Mouse (Mus musculus) urinary bladder, postnatal 4 days (tissue): ENCODE measurements around the gene Pi16.
"Not testable (repeated sequence)": the region's sequence is repeated elsewhere in the genome, so short reads cannot be mapped to it uniquely, and the experiment has no call there.

Experiments used
- DNase-seq, 2 experiments: peaks; one replicate each; pipeline ENCODE4 v3.0.0; 2021 to 2022; ENCODE audit warnings: low spot score in 2 of 2

Pi16 gene

DNA sequence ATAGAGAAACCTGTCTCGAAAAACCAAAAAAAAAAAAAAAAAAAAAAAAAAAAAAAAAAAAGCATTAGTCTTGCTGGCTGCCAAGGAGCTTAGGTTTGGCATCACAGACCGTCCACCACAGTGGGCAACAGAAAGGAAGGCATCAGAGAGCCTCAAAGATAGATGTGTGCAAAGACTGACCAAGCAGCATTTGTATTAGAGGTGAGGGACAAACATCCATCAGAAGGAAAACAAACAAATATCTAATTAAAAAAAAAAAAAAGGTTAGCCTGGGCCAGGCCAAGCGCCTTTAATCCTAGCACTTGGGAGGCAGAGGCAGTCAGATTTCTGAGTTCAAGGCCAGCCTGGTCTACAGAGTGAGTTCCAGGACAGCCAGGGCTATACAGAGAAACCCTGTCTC is at the start of gene Pi16:
TSS of gene Pi16 (plus strand) at position 301 of the 400 bp plus-strand sequence.
- not testable (repeated sequence) for DNase-seq

DNA sequence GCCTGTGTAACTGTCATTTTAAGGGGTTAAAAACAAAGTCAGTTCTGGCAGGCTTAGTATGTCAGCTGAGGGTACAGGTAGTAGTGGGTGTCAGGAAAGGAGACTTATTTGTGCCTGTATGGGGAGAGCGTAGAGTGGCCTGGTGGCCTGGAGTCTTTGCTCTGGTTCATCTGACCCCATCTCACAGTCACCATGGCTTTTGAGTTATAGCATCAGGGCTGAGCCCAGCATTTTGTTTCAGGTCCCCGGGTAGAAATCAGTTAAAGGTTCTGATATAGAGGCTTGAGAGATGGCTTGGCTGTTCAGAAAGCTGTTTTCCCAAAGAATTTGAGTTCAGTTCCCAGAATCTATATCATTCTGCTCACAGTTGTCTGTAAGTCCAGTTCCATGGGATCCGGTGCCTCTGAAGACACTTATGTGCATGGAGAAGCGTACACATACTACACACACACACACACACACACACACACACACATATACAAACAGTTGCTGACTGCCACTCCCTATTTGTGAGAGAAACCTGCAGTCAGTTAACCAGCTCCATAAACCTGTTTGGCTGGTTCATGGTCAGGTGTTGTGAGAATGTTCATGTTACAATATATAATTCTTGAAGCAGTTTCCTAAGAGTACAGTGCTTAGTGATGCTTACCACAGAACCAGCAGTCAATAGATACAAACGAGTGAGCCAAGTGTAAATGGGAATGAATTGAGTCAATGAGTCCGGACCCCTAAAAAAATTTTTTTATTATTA is 49.4 kb upstream of the Pi16 start:
- no peak for DNase-seq

DNA sequence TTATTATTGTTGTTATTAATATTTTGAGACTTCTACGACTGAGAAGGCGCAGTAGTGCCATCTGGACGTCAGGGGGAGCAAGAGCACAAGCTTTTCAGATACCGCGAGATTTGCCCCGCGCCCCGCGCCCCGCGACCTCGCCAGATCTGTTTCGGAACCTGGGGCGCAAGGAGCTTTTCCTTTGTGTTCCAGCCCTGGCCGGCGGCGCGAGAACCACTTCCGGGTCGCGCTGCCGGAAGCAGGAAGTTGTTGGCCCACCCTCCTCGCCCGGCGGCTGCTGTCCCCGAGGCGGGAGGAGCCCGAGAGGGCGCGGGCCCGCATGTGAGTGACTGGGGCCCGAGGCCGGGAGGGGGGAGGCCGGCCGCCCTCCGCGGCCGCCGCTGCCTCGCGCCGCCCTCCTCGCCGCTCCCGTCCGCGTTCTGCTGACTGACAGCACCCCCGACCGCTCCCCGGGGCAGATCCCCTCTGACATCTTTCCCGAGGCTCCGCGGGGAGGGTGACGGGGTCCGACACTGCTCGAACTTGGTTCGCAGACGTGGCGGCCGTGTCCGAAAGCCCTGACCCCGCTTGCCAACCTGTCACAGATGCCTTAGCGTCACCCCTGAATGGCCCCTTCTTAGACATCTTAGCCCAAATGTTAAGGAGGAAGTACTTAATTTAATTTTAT is 48.7 kb upstream of the Pi16 start, which contains the start of gene BC004004:
TSS of gene BC004004 (plus strand) at position 107 of the 667 bp plus-strand sequence.
- DNase-seq, result peak; percentile 95 to 96

DNA sequence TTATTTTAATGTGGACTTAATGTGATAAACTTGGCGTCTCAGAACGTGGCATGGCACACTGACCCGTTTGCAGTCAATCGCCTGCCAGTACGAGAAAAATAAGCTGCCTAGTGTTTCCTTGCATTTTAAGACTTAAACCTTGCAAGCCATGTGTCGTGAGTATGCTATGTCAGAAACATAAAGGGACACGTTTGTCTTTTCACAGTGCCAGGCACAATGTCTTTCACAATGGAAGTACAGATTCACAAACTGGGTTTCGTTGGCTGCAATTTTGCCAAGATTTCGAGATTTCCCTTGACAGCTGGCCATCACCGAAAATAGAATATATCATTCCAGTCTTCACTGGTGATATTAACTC is 48.2 kb upstream of the Pi16 start:
- DNase-seq, result no peak

DNA sequence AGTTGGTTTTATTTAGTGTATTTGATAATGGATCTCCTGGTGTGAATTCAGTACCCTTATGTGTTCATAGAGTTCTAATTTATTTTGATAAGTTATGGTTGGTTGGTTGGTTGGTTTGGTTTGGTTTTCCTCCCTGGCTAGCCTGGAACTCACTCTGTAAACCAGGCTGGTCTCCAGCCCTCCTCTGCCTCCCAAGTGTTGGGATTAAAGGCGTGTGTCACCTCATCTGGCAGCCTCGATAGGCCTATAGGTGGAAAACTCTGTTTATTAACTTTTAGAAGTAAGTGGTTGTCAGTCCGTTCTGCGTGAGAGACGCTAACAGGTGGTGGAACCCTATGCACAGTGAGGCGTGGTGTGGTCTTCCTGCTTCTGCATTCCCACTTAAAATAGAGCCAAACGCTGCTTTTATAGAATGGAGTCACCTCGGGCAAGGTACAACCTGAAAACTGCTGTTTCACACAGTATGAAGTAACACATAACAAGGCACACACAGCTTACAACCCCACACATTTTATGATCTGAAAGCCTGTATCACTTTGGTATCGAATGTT is 47.3 kb upstream of the Pi16 start:
- DNase-seq, result no peak

DNA sequence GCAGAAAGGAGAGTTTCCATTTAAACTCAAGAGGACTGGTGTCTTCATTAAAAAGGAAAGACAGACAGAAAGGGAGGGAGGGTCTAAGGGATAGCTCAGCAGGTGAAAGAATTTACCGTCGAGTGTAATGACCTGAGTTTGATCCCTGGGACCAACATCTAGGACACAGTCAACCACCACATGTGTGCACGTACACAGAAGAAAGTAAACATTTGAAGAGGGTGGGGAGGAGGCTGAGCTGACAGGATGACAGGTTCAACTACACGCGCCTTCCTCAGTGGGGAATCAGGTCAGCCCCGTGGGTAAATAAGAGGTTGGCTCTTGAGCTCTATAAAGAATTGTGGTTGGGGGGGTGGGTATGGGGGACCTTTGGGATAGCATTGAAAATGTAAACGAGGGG is 44.3 kb upstream of the Pi16 start:
- no peak for DNase-seq

DNA sequence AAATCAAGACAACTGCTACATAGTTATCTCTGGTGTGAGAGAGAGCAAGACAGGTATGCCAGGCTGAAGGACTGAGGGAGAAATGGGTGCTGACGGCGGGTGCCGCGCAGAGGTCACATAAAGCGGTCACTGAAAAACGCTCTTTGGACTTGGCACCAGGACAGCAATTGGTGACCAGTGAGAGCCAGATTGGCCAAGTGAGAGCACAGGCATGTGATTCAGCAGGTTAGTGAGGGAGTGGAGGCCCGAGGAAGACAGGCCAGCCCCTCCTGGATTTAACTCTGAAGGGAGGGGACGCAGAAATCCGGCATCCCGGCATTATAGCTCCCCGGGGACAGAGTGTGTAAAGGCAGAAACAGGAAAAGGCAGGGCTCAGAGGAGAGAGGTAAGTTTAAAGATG is 43.6 kb upstream of the Pi16 start:
- no peak for DNase-seq

DNA sequence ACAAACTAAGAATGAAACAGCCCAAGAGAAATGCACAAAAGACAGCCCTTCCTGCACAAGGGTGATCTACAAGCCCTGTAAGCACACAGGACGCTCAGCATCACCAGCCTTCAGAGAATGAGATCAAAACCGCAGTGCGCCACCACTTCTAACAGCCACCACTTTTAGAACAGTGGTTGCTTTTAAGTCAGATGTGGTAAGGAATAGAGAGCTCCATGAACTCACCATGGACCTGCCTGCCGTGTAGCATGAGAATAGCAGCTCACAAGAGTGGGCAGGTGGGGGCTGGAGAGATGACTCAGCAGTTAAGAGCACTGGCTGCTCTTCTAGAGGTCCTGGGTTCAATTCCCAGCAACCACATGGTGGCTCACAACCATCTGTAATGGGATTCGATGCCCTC is 37.1 kb upstream of the Pi16 start:
- no peak for DNase-seq

DNA sequence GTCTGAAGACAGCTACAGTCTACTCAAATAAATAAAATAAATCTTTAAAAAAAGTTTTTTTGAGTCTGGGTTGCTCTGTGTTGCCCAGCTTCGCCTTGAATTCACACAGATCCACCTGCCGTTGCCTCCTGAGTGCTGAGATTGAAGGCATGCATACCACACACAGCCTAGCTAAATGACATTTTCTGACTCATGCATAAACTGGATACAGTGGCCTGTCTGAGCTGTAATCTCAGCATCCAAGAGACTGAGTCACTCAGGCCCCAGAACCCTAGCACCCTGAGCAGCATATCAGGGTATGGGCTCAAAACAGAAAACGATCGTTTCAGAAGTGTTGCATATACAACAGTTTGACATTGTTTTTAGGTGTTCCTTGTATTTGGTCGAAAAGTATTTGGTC is 35.9 kb upstream of the Pi16 start:
- no peak for DNase-seq

DNA sequence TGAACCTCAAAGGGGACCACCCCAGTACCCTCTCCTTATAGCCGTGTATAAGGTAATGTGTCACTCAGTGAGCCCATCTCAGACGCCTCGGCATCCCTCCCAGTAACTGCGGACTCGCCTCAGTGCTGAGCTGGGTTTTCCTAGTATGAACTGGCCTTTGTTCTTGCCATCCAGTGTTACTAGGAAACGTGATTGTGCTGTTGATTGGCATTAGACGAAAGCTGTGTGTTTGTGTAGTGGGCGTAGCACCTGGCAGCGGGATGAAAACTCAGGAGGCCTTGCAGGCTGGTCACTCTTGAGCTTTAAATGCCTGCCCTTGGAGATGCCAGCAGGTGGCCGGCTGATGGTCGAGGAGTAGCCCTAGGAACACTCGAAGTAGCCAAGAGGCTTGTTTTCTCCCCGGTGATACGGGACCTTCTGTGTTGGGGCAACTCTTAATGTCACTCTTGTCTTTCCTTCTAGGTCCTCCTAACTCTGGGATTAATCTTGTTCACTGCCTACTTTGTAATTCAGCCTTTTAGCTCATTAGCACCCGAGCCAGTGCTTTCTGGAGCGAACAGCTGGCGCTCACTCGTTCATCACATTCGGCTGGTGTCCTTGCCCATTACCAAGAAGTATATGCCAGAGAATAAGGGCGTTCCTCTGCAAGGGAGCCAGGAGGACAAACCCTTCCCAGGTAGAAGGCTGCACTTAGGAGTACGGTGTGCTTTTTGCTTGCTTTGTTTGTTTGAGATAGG is 35.1 kb upstream of the Pi16 start:
- DNase-seq, result no peak

DNA sequence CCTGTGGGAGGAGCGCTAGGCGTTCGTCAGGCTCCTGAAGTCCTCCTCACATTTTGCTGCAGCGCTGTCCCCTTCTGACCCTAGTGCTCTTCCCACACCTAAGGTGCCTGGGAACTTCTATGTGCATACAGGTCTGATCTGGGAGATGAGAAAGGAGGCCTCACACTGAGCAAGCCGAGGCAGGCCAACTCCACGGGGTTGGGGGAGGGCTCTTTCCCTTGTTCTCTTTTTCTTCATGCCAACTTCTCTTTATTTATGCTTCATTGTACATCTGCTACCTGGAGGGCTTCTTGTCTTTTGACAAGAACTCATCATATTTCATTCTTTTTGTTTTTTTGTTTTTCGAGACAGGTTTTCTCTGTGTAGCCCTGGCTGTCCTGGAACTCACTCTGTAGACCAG is 25.7 kb upstream of the Pi16 start:
- no peak for DNase-seq

DNA sequence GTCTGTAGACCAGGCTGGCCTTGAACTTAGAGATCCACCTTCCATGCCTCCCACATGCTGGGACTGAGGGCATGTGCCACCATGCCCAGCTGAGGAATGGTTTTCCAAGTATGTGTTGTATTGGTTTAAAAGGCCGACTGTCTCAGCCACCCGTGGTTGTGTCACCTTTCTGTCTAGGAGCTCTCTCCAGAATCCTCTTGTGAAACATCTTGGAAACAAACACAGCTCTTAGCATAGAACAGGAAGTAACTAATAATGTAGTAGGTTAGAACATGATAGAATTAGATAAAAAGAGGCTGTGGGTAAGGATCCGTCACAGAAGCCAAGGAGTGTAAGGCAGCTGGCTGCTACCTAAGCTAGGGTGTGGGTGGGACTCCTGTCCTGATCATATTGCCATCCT is 24.5 kb upstream of the Pi16 start:
- no peak for DNase-seq

DNA sequence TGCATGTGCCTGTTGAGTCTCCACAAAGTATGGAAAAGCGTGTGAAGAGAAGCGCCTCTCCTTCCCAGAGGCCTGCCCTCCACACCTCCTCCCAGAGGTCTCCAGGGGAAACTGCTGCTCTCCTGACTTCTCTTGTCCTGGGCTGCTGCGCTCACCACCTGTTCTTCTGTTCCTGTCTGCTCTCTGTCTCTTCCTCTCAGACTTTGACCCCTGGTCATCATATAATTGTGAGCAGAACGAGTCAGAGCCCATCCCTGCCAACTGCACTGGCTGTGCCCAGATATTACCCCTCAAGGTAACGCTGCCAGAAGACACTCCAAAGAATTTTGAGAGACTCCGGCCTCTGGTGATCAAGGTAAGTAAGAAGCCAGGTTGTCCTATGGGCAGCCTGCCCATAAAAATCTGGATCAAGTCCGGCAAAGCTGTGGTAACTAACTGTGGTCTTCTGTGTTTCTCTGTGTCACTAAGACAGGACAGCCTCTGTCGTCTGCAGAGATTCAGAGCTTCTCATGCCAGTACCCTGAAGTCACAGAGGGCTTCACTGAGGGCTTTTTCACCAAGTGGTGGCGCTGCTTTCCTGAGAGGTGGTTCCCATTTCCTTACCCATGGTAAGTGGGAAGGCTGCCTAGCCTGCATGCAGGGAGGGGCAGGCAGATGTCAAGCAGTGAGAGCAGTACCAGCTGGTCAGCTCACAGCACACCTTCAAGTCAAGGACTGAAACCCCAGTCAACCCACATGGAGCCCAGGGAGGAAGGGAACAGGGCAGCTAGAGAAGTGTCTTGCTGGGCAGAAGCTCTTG is 23.5 kb upstream of the Pi16 start:
- no peak for DNase-seq

DNA sequence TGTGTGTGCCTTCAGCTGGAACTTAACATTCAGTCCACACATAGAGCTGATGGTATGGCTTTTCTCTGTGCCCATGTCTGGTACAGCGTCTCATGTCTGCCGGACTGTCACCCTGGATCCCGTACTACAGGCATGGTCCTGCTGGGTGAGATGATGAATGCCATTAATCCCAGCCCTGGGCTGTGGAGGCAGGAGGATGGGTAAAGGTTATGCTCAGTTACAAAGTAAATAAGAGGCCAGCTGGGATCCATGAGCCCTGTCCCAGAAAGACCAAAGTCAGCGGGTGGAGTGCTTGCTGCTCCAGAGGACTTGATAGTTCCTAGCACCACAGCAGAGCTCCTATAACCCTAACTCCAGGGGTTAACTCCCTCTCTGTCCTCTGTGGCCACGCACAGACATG is 21.6 kb upstream of the Pi16 start:
- no peak for DNase-seq

DNA sequence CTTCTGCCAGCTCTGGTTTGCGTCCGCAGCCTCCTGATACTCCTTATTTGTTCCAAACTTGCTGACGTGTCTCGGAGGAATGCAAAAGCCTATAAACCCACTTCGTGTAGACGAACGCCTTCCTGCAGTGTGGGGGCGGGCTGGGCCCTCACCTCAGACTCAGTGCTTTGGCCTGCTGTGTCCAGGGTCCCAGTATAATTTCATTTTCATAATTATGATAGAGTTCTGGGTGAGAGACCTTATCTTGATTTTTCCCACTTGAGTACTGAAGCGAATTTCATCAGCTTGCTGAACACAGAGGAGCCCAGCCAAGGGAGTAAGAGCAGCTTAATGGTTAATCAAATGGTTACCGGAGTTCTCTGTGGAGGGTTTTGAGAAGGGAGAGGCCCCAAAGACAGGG is 20.2 kb upstream of the Pi16 start:
- no peak for DNase-seq

DNA sequence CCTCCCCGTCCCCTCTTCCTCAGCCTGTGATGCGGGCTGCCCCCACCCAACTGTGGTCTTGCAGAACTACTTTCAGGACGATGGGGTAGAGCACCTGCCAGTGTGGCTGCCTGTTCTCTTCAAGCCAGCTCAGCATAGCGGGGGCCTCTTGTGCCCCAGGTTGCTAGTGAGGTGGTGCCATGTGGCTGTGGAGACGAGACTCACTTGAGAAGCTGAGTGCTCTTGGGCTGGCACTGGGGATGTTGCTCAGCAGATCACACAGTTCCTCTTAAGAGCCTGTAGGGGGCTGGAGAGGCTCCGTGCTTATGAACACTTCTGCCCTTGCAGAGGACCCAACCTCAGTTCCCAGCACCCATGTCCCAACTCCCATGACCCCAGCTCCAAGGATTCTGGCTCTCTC is 19.7 kb upstream of the Pi16 start:
- DNase-seq, result no peak

DNA sequence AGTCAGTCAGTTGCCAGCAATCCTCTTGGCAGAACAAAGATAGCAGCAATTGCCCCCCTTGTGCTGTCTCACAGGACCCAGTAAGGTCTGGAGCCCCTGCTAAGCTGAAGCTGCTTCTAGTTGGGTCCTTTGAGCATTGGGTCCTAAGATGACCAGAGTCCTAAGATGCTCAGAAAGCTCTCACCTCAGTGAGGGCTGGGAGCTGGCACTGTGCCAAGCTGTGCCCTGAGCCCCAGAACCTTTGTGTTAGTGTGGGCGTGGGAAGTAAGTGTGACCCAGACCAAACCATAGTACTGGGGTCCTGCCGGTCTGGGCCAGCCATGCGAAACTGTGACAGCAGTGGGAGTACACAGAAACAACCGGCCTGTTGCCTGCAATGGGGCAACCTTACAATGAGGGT is 18.2 kb upstream of the Pi16 start:
- no peak for DNase-seq

DNA sequence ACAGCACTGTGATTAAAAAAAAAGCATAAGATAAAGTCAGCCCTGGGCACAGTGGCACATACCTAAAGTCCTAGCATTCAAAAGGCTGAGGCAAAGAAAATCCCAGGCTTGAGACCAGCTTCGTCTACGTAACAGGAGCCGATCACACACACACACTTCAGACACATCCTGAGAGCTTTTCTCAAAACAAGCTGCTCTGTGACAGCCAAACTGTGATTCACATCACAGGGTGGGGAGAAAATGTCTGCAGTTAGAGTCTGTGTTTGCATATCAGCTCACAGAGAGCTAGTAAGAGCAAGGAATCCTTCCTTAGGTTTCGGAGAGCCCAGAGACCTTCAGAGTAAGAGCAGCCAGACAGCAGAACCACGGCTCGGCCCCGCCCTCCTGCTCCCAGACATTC is 16.6 kb upstream of the Pi16 start:
- no peak for DNase-seq

DNA sequence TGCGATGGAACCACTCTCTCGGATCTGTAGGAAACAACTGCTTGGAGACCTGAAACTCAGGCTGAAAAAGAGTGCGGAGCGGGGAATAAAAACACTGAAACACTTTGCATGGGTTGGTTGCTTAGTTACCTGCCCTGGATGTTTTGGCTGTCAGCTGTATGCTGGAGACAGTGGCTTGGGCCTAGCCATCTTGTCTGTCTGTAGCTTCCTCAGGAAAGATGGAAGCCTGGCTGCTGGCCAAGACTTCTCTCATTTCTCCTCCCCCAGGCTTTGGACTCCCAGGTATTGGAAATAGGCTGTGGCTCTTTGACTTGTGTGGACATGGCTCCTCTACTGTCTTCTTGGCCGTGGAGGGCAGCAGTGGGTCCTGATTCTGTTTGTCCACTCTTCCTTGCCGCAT is 16.1 kb upstream of the Pi16 start:
- DNase-seq, result no peak

DNA sequence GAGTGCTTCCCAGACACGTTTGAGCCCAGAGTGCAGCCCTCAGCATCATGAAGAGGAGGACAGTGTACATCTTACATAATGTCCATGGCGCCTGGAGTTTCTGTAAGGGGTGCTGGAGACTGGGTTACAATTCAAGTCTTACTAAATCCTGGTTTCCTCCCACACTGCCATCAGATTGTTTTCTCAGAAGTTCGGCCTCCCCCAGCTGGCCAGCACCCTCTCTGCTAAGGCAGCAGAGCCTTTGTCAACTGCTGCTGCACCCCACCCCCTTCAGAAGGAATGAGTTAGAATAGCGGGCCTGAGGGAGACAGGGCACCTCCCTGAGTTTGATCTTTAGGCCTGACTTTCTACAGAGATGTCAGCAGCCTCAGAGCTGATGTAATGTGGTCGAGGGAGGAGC is 15.3 kb upstream of the Pi16 start:
- no peak for DNase-seq

DNA sequence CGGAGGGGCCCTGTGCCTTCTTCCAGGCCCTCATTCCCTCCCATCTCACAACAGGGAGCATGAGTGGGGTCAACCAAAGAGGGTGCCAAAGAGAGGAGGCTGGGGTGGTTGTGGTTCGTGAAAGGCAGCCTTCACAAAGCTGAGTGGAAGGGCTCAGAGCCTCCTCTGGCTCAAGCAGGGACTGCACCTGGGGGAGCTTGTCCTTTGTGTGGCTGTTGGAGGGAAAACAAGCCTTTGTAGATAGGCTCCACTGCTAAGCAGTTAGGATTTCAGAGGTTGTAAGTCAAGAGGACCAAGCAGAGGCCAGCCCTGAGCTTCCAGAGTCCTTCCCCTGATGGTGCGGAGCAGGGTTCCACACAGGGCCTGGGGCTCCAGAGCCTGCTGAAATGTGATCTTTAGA is 14.4 kb upstream of the Pi16 start:
- no peak for DNase-seq

DNA sequence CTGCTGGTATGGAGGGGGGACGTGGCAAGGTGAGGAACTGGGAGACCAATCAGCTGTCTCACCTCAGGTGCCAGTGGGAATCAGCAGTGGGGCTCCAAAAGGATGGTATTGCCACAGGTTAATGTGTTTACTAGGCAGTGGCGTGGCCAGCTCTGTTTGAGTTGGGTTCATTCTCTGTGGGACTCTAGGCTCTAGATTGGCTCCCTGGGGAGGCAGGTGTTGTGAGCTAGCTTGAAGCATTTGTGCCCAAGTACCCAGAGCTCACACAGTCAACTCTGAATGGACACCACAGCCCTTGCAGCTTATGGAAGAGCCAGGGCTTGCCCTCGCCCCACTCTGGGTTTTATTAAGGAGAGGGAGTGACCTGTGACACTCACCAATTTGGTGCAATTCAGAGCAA is 13.6 kb upstream of the Pi16 start:
- DNase-seq, result no peak
